Mouse (Mus musculus) WW6 (cell line): ENCODE results near the gene Cgrrf1.
A peak's percentile ranks its signal among the peaks of the same experiment; 100 is the strongest.

Experiments
- DNase-seq: peaks from one replicate; pipeline ENCODE4 v3.0.0-alpha.2; 2013; ENCODE audit warnings: low read depth, low spot score

Cgrrf1 gene

GRCm38 (mm10) chr14:46821873-46822716 is 9.8 kb upstream of the Cgrrf1 start, which contains the start of gene Gmfb:
Gmfb (minus strand) TSS chr14:46822242.
- DNase-seq, result peak; percentile 77

GRCm38 (mm10) chr14:46823996-46824395 is 7.9 kb upstream of the Cgrrf1 start:
- no peak for DNase-seq

GRCm38 (mm10) chr14:46827430-46827829 is 4.5 kb upstream of the Cgrrf1 start:
- no peak for DNase-seq

GRCm38 (mm10) chr14:46831295-46831694 is 630 bp upstream of the Cgrrf1 start:
- DNase-seq, result no peak

- no peak for DNase-seq
Measured at GRCm38 (mm10) chr14:46832354-46833272, 688 bp downstream of the Cgrrf1 start.

- DNase-seq, result no peak
Measured at GRCm38 (mm10) chr14:46839326-46839725, 7.4 kb downstream of the Cgrrf1 start.

- no peak for DNase-seq
Measured at GRCm38 (mm10) chr14:46845706-46846105, 13.8 kb downstream of the Cgrrf1 start.

- DNase-seq, result no peak
Measured at GRCm38 (mm10) chr14:46848063-46848590, 16.2 kb downstream of the Cgrrf1 start.

GRCm38 (mm10) chr14:46848736-46849135 is 16.8 kb downstream of the Cgrrf1 start:
- DNase-seq, result no peak

- no peak for DNase-seq
Measured at GRCm38 (mm10) chr14:46849769-46850168, 17.8 kb downstream of the Cgrrf1 start.

- DNase-seq, result no peak
Measured at GRCm38 (mm10) chr14:46853677-46854076, 21.8 kb downstream of the Cgrrf1 start.

- DNase-seq, result no peak
Measured at GRCm38 (mm10) chr14:46862922-46863321, 31.0 kb downstream of the Cgrrf1 start.

- no peak for DNase-seq
Measured at GRCm38 (mm10) chr14:46880935-46881334, 49.0 kb downstream of the Cgrrf1 start.

GRCm38 (mm10) chr14:46881581-46882430 is 49.9 kb downstream of the Cgrrf1 start:
- peak; percentile 20 for DNase-seq

- peak; percentile 29 for DNase-seq
Measured at GRCm38 (mm10) chr14:46882431-46883067, 50.6 kb downstream of the Cgrrf1 start, which contains the start of gene Samd4. Samd4 (plus strand) TSS chr14:46882854.

- peak; percentile 20 for DNase-seq
Measured at GRCm38 (mm10) chr14:46883068-46883870, 51.3 kb downstream of the Cgrrf1 start.

GRCm38 (mm10) chr14:46883871-46884441 is 52.0 kb downstream of the Cgrrf1 start:
- DNase-seq, result no peak

- no peak for DNase-seq
Measured at GRCm38 (mm10) chr14:46884701-46885428, 52.9 kb downstream of the Cgrrf1 start.

GRCm38 (mm10) chr14:46885429-46885755 is 53.5 kb downstream of the Cgrrf1 start:
- DNase-seq, result no peak
